Mouse (Mus musculus) lung, postnatal 0 days (tissue): ENCODE measurements around the gene Ms4a5. TPM values are rescaled to one million over a fixed set of nuclear protein-coding genes. Genes with fewer than 3 reads are reported as not detected.
"Not testable (repeated sequence)": the region's sequence is repeated elsewhere in the genome, so short reads cannot be mapped to it uniquely, and the experiment has no call there.

Experiments used
- ATAC-seq: fragments of 200-750 bp; cut with Nextera tagmentation; 2 replicates; pipeline ENCODE4 v1.8.0; 2017; ENCODE audit warnings: moderate library complexity
- DNase-seq: peaks from one replicate; pipeline ENCODE4 v3.0.0-alpha.2; 2016; ENCODE audit warnings: low spot score
- H3K27ac ChIP-seq: fragments of 300-500 bp; sonication (generic); 2 replicates; pipeline ENCODE4 v1.5.1; 2014; ENCODE audit warnings: antibody characterized with exemption, mild to moderate bottlenecking, low read length, mixed read lengths
- H3K27me3 ChIP-seq: fragments of 300-500 bp; sonication (generic); replicated peaks from 2 replicates; pipeline ENCODE4 v1.6.1; 2014; ENCODE audit warnings: low read length, mixed read lengths; ENCODE audit not compliant: insufficient read depth
- H3K36me3 ChIP-seq: fragments of 300-500 bp; sonication (generic); 2 replicates; pipeline ENCODE4 v1.6.1; 2014; ENCODE audit warnings: low read length, mixed read lengths; ENCODE audit not compliant: insufficient read depth
- H3K4me1 ChIP-seq: fragments of 300-500 bp; sonication (generic); 2 replicates; pipeline ENCODE4 v1.6.1; 2014; ENCODE audit warnings: antibody characterized with exemption, low read depth, low read length, mixed read lengths; ENCODE audit not compliant: insufficient read depth
- H3K4me2 ChIP-seq: fragments of 300-500 bp; sonication (generic); replicated peaks from 2 replicates; pipeline ENCODE4 v1.6.1; 2014; ENCODE audit warnings: low read depth, mild to moderate bottlenecking, low read length, moderate library complexity, mixed read lengths
- H3K4me3 ChIP-seq: fragments of 300-500 bp; sonication (generic); 2 replicates; pipeline ENCODE4 v1.5.1; 2014; ENCODE audit warnings: low read depth, low read length
- H3K9ac ChIP-seq: fragments of 300-500 bp; sonication (generic); replicated peaks from 2 replicates; pipeline ENCODE4 v1.6.1; 2014; ENCODE audit warnings: low read depth, mild to moderate bottlenecking
- H3K9me3 ChIP-seq: fragments of 300-500 bp; sonication (generic); 2 replicates; pipeline ENCODE4 v1.6.1; 2016; ENCODE audit warnings: low read length, mixed read lengths
- CTCF ChIP-seq: IDR thresholded peaks from 2 replicates; pipeline ENCODE4 v1.5.1; 2016; ENCODE audit warnings: antibody characterized with exemption, mild to moderate bottlenecking
- EP300 ChIP-seq: IDR thresholded peaks from 2 replicates; pipeline ENCODE4 v1.6.1; 2016; ENCODE audit warnings: antibody characterized with exemption, mild to moderate bottlenecking, control low read depth
- WGBS: fragments of 180-500 bp; shearing (Covaris S2); extraction: QIAGEN DNeasy Blood & Tissue Kit; methylation state at CpG from one replicate; pipeline ENCODE4 v1.1.7; 2014; 5-methylcytosine and 5-hydroxymethylcytosine counted together
- polyA plus RNA-seq: library from polyadenylated mRNA; unstranded; fragments of >200 nt; fragmentation: Nextera tagmentation; extraction: Ambion mirVana; gene quantifications from 2 replicates; pipeline ENCODE4 v1.2.1, GENCODE M21; 2015

Ms4a5 gene
- polyA plus RNA-seq, 1 experiment from 2014 or later, result not detected

- TF ChIP-seq CTCF, result no peak
- no peak for TF ChIP-seq EP300
- no peaks in the 10 kb centered on the region for H3K36me3 ChIP-seq
- no peaks in the 10 kb centered on the region for H3K9me3 ChIP-seq
- no peak overlapping the region for H3K4me3 ChIP-seq
- no peak overlapping the region for H3K4me2 ChIP-seq
- WGBS, result 62% methylated on average over 3 of the region's 3 CpGs
- no peak overlapping the region for H3K9ac ChIP-seq
- DNase-seq (peak; percentile 12), ATAC-seq (no peak)
- no peak overlapping the region for H3K27ac ChIP-seq
- H3K4me1 ChIP-seq, result no peaks in the 10 kb centered on the region
- no peaks in the 10 kb centered on the region for H3K27me3 ChIP-seq
These were observed 20.1 kb downstream of the Ms4a5 start for GRCm38 (mm10) chr19:11263549-11263948.

- H3K27me3 ChIP-seq, H3K4me2 ChIP-seq, H3K36me3 ChIP-seq, H3K4me3 ChIP-seq, H3K4me1 ChIP-seq, H3K9me3 ChIP-seq, H3K9ac ChIP-seq, ATAC-seq, H3K27ac ChIP-seq: not testable (repeated sequence)
- DNase-seq, result peak; percentile 10
- 62% methylated on average over 4 of the region's 4 CpGs for WGBS
These were observed 20.7 kb downstream of the Ms4a5 start for GRCm38 (mm10) chr19:11262932-11263331.

GRCm38 (mm10) chr19:11261522-11261921 is 22.2 kb downstream of the Ms4a5 start:
- 73% methylated on average over 2 of the region's 2 CpGs for WGBS
- no peak for DNase-seq

GRCm38 (mm10) chr19:11244230-11244629 is 39.4 kb downstream of the Ms4a5 start:
- ATAC-seq (no peak; the same call in 1 of the 2 replicates), DNase-seq (peak; percentile 20)
- no peaks in the 10 kb centered on the region for H3K36me3 ChIP-seq
- TF ChIP-seq EP300 (no peak), CTCF (no peak)
- no peaks in the 10 kb centered on the region for H3K27me3 ChIP-seq
- H3K9me3 ChIP-seq, result no peaks in the 10 kb centered on the region
- no peak overlapping the region for H3K4me2 ChIP-seq
- no peak overlapping the region for H3K27ac ChIP-seq
- no peak overlapping the region for H3K9ac ChIP-seq
- no peaks in the 10 kb centered on the region for H3K4me1 ChIP-seq
- H3K4me3 ChIP-seq, result no peak overlapping the region

More at GRCm38 (mm10) chr19:11261522-11261921, 22.2 kb downstream of the Ms4a5 start:
- H3K36me3 ChIP-seq, result no peaks in the 10 kb centered on the region
- H3K9ac ChIP-seq, result no peak overlapping the region
- TF ChIP-seq EP300, result no peak
- no peak for TF ChIP-seq CTCF
- no peak for ATAC-seq
- no peaks in the 10 kb centered on the region for H3K4me1 ChIP-seq
- no peak overlapping the region for H3K27ac ChIP-seq
- no peak overlapping the region for H3K4me3 ChIP-seq
- no peak overlapping the region for H3K4me2 ChIP-seq
- H3K9me3 ChIP-seq, result no peaks in the 10 kb centered on the region
- H3K27me3 ChIP-seq, result no peaks in the 10 kb centered on the region

GRCm38 (mm10) chr19:11242560-11242959 is 41.1 kb downstream of the Ms4a5 start:
- Histone ChIP-seq H3K36me3 (no peaks in the 10 kb centered on the region), H3K27me3 (no peaks in the 10 kb centered on the region), H3K4me1 (no peaks in the 10 kb centered on the region), H3K9me3 (no peaks in the 10 kb centered on the region), H3K9ac (no peak overlapping the region), H3K4me2 (no peak overlapping the region), H3K27ac (no peak overlapping the region), H3K4me3 (no peak overlapping the region)
- DNase-seq, result no peak
- 48% methylated on average over 5 of the region's 5 CpGs for WGBS
- TF ChIP-seq CTCF (no peak), EP300 (no peak)
- ATAC-seq, result no peak

GRCm38 (mm10) chr19:11235820-11236219 is 47.9 kb downstream of the Ms4a5 start:
- ATAC-seq, result no peak
- Histone ChIP-seq H3K9ac (no peak overlapping the region), H3K36me3 (no peaks in the 10 kb centered on the region), H3K9me3 (no peaks in the 10 kb centered on the region), H3K27me3 (no peaks in the 10 kb centered on the region), H3K27ac (no peak overlapping the region), H3K4me2 (no peak overlapping the region), H3K4me1 (no peaks in the 10 kb centered on the region), H3K4me3 (no peak overlapping the region)
- no peak for DNase-seq
- TF ChIP-seq CTCF, result no peak
